Mouse (Mus musculus) cerebellum, adult 9-10 months (tissue): Measurements from ENCODE around the gene Il10rb.

Experiments
- DNase-seq: peaks from one replicate; pipeline ENCODE4 v3.0.0; 2022

Gene Il10rb

DNA sequence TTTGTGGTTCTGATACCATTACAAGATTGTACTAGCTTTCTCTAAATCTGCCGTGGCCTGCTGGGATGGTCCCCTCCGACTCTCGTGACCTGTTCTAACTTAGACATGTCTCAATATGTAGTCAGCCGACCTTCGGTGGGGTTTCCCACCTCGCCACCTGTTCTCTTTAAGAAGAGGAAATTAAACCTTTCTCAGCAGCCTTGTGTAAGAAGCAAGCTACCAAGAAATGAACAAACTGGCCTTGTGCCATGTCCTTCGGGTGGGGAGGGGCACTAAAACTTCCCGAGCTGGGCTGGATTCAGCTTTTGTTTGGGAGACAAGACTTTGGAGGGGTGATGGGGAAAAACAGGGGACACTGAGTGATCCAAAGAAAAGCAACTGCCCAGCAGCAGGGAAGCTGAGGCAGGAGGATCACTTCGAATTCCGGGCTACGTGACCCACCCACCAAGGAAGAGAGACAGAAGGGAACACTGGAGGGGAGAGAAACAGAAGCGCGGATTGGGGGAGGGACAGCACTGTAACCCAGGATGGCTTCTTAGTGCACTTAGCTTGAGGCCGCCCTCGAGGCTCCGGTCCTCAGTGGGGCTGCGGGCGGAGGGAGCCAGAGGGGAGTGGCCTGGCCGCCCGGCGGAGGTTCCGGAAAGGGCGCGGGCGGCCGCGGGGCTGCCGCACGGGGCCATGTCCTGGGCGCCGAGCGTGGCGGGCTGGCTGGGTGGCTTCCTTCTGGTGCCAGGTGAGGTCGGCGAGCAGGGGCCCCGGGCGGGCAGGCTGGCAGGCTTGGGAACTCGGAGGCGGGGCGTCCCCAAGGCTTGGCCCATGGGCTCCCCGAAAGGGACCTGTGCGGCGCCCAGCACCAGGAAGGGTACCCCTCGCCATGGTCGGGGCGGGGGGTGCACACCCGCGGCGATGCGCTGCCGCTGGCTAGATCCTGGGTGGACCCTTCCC, at the start of gene Il10rb:
Gene Il10rb, plus strand, starts transcription at position 525 of the 945 bp plus-strand sequence.
- DNase-seq, result peak; percentile 17

DNA sequence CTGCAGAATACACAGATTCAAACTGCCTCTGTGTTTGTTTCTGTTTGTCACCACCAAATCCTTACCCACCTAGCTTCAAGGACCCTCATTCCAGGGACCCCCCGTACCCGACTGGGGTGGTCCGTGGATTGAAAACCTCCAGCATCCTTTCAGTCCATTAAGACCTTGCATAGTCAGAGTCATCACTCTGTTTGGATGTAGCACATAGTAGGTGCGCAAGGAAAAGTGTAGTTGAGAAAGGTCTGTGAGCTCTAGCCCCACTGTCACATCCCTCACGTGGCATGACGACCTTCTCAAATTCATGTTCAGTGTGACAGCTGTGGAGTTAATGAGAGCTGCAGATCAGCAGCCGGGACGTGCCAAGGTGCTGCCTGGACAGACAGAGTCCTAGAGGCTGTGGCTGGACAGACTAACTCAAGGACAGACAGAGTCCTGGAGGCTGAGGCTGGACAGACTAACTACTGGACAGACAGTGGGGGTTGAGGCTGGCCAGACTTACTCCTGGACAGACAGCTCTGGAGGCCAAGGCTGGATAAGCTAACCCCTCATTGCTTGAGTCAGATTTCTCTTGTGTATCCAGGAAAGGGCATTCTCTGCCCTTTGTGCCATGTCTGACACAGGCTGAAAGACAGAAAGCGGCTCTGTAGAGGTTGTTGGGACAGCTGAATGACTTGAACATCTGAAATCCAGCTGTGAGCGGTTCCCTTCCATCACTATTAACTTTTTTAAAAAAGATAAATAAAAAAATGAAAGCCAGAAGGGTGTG, 49.0 kb upstream of the Il10rb start:
- DNase-seq, result no peak

DNA sequence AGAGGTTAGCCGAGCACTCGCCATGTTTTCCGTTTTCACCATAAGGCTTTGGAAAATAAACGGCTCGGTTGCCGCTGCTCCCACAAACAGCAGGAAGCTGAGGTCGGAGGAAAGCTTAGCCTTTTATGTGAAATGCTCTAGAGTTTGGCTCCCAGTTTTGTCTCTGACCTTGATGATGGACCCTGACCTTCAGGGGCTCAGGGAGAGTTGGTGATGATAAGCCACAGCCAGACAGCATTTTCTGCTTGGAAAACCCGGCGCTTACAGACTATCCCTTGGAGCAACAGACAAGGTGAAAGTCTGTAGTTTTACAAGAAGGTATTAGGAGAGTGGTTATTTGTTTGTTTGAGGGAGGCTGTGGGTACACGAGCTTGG, 48.5 kb upstream of the Il10rb start:
- DNase-seq, result no peak

DNA sequence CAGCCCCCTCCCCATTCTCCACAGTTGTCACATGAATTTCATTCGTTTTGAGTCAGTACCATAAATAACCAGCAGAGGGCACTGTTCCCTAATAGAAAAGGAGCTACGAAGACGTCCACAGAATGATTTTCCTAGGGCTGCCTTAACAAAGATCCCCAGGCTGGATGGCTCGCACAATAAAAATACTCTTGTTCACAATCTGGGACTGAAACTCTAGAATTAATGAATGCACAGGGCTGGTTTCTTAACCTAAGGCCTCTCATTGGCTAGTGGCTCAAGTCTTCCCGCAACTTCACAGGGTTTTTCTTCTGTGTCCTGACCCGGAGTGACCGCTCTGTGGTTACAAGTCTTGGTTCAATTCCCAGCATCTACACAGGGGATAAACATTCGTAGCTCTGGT, 47.4 kb upstream of the Il10rb start:
- peak; percentile 77 for DNase-seq

DNA sequence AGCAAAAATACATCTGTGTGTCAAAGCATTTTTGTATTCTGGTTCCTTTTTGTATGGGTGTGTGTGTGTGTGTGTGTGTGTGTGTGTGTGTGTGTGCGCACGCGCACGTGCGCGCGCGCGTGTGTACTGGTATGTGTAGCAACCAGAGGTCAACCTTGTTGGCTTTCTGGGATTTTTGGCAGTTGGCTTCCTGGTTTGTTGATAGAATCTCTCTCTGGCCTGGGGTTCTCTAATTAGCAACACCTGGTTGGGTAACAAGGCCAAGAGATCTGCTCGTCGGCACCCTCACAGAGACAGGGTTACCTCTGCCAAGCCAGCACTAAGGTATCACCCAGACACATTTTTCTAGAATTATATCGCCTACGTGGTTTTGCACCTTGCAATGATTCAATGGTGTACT, 46.4 kb upstream of the Il10rb start:
- no peak for DNase-seq

DNA sequence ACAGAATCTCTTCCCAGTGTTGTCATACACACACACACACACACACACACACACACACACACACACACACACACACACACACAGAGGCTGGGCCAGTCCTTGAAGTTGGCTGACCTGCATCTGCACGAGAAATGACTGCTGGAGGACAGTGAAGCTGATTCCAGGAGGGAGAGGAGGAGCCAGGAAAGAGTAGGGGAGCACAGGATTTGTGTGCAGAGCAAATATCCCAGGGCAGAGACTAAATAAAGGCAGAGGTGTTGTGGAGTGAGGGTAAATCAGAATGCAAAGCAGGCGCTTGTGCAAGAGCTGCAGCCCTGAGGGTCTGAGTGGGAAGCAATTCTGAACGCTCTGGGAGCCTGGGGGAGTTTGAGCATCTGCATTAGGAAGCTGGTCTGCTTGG, 45.8 kb upstream of the Il10rb start:
- DNase-seq, result no peak

DNA sequence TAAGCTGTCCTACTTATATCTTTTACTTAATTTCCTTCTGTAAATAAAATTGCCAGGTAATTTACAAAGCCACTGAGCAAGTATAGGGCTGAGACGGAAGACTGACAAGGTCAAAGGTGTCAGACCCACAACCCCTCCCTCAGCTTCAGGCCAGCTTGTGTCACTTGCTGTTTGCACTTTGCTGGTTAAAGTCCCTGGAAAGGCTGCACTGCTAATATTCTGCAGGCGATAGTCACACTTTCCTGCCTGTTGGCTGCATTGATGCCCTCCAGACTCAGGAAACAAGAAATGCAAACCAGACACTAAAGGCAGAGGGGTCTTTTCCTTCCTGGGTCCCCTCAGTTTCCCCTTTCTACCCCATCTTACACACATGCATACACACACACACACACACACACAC, 44.0 kb upstream of the Il10rb start:
- DNase-seq, result no peak

DNA sequence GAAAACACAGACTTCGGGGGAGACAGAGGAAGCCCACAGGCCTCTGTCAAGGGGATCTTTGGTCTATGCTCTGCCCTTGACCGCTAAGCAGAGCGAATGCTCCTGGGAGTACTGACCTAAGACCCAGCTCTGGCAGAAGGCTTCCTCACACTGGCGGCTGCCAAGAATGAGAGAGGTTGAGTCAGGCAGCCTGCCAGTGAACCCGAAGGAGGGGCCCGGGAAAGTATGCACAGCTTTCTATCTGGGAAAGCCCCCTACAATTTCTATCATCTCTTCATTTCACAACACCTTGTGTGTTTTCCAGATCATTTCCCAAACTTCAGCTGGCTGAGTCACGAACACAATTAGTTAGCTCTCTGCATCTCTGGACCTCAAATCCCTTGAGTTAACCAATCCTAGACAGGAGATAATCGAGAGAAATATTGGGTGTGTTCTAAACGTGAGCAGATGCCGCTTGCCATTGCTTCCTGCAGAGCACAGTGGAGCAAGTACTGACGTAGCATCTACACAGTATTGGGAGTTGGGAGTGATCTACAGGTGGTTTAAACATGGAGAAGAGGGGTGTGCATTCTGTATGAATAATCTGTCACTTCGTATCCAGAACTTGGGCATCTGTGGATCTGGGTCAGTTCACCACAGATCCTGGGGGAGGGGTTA, 43.2 kb upstream of the Il10rb start:
- DNase-seq, result no peak

DNA sequence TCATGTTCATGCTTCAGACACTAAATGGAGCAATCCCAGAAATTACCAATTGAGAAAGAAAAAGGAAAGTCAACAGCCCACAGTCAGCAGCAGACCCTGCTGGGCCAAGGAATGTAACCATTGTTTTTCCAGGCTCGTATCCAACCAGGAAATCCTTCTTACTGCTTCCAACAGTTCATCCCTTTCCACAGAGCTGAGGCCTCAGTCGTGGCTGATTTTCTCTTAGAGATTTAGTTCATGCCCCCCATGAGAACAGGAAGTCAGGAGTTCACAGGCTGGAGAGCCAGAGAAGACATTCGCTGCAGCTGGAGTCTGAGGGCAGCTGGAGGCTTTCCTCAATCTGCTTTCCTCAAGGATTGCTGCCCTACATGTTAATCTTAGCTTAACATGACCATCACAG, 42.5 kb upstream of the Il10rb start:
- no peak for DNase-seq

DNA sequence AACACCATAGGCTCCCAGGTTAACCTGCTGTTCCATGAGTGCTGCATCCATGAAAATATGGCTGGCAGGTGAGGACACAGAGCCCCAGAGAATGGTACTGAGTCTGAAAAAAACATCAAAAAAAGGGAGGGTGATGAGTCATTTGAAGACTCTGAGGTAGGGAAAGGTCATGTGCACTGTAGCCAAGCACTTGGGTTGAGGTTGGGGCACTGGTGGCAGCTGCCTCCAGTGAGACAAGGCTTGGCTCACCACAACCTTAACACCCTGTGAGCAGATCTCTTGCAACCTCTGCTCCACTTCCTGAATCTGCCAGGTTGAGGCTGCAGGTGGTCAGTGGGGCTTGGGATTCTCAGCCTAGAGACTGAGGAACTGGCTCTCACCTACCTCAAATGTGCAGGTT, 39.4 kb upstream of the Il10rb start:
- DNase-seq, result no peak

DNA sequence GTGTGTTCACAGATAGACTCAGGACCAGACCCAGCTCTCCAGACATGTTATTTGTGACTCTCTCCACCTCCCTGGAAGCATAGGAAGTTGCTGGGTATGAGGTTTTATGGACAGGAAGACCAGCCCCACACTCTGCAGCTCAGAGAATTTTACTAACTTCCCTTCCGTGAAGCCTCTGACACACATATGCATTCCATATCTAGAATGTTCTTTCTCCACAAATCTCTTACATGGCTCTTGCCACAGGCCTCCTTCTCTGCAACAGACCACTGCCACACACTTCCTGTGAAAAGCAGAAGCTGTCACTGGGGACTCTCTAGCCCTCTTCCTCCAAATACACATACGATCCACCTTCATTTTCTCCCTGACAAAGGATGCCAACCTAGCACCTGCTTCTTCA, 38.9 kb upstream of the Il10rb start:
- no peak for DNase-seq

DNA sequence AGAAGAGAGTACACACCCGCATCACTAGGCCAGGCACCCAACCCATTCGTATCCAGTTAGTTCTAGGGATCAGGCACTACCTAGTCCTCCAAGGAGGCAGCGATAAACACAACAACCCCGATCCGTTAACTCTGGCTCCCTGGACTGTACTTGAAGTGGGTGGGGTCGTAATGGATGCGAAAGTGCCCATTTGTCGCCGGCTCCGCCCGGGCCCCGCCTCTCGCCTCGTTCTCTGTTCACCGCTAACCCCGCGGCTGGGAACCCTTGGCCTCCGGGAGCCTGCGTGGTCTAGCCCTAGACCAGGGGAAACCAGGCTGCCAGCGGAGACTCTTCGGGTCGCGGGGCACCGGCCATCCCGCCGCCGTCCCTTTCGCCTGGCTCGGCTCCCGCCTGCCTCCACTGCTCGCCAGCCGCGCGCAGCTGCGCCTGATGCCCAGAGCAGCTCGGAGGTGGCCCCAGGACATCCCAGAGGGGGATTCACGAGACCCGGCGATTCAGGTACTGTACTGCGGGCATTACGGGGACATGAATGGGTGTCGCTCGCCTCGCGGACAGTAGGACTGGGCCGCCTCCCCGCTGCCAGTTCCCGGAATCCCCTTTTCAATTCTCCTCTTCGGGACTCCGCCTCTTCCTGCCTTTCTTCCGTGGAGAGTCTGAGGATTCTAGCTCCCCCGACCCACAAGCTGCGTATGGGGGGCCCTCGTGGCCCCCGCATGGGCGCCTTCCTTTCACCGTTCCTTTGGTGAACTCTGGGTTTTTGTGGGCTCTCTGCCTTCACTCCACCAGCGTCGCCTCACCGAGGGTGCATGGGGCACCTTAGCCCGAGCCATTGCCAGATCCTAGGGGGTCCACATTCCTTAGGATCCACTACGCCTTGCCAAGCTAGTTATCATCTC, 33.1 kb upstream of the Il10rb start, which contains the start of gene Ifnar2:
Gene Ifnar2, plus strand, starts transcription at position 207 of the 896 bp plus-strand sequence.
- peak; percentile 76 for DNase-seq

DNA sequence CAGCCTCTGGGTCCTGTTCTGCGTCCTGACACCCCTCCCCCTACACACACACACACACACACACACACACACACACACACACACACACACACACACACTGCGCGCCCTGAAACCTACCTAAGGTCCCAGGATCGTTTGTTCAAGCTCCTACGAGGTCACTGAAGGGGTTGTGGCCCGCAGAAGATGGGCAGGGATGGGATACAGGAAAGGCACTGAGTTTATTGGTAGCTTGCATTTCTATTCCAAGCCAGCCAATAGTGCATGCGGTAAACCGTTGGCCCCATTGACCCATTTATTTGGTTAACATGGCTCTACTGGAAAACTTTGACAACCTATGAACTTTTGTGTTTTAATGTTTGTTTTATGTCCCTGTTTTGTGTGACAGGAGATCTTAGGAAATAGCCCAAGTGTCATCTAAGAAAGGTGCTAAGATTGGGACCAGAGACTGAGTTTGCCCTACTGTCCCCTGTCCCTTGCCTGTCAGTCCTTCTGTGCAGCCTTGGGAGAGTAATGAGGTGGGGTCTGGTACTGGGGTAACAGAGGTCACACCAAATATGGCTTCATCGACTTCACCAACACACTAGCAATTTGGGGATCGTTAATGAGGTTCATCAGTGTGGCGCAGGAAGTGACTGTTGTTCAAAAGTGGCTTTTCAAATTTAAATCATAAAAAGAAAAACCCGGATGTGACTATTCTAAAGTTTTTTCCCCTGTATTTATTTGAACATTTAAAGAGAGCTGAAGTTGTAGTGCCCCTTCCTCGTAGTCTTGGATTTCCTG, 32.3 kb upstream of the Il10rb start:
- no peak for DNase-seq

DNA sequence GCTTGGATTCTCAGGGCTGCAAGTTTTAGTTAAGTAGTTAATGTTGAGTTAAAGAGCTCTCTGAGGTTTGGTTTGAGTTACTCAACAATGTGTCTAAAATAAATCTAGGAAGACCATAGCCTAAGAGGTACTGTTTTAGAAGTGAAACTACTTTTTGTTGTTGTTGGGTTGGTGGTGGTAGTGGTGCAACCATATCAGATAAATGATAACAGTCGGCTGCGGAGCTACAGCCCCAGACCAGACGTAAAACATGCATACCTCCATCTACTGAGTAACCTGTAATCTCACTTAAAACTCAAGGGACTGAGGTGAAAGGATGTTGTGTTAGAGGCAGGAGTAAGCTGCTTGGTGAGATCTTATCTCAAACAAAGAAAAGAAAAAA, 31.7 kb upstream of the Il10rb start:
- no peak for DNase-seq

DNA sequence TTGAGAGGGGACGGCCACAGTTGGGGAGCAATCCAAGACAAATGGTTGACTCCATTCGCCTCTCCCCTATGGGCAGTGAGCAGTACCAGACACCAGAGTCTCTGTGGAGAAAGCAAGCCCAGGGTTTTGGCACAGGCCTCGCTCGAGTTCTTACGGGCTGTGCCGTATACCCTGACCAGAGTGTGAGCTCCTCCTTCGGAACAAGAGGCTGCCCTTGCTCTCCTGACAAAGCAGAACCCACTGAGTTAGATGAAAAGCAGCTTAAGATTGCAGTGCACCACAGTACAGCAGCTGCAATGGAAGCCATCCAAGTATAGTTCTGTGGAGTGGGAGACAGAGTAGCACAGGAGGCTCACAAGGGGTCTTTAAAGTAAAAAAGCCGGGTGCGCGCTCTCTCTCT, 29.3 kb upstream of the Il10rb start:
- DNase-seq, result no peak

DNA sequence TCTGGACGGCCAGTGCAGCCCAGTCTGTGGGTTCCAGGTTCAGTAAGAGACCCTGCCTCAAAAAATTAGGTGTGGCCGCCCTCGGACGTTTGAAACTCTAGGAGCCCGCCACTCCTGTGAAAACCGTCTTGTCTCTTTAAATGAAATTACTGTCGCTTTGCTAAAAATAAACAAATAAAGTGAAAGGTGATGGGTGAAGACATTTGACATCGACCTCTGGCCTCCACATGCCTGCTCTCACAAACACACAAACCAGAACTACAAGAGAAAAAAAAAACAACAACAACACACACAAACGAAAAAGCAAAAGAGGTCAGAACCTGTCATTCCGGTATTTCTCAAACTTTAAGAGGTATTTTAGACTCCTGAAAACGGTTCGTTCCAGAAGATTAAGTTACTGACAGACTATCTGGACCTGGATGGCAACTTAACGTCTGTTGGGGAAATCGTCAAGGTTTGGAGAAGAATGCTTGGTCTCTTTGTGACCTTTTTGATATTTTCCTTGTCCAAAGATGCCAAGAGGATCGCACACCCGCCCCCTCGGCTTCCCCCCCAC, 27.5 kb upstream of the Il10rb start:
- no peak for DNase-seq

DNA sequence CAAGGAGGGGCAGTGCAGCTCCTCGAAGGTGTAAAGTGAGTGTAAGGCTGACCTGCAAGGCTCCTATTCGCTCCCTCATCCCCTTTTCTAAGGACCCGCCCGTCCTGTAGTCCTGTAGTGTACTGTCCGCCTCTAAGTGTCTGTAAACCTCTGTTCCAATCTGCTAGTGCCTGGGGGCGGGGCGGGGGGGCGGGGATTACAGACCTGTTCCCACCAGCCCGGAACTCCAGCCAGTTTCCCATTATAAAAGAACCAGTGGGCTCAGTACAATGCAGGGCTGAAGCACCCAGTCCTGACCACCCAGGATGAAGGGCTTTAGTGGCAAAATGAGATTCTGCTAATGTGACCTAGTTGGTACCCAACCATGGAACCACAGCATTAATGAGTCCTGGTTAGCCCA, 27.0 kb upstream of the Il10rb start:
- no peak for DNase-seq

DNA sequence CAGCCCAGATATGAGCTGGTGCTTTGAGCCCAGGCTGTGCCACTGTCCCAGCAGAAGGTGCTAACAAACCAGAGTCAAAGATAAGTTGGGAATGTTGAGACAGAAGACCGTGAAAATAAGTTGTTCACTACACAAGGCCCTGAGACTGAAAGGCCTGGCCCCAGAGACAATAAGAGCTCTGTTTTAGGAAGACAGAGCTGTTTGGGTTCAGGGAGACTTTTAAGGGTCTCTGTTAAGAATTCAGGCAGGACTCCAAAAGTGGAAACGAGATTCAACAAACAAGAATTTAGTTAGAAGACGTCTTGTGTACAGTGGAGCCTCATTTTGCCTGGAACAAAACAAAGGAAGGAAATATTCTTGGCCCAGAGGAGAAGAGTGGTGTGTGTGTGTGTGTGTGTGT, 26.6 kb upstream of the Il10rb start:
- no peak for DNase-seq

DNA sequence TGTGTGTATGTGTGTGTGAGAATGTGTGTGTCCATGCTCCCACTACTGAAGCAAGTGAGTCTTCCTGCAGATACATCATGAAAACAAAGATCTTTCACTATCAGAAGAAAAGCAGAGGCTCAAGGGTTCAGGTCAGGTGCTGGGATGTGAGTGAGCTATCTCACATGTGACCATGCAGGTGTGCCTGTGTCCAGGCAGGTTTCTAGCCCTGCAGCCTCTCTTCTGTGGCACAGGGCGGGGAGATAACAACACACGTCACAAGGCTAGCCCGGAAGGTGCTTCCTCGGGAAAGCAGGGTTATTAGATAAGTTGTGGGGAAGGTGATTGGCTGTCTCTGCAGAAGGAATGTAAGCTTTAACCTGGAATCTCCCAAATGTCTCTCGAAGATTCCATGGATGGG, 25.8 kb upstream of the Il10rb start:
- no peak for DNase-seq

DNA sequence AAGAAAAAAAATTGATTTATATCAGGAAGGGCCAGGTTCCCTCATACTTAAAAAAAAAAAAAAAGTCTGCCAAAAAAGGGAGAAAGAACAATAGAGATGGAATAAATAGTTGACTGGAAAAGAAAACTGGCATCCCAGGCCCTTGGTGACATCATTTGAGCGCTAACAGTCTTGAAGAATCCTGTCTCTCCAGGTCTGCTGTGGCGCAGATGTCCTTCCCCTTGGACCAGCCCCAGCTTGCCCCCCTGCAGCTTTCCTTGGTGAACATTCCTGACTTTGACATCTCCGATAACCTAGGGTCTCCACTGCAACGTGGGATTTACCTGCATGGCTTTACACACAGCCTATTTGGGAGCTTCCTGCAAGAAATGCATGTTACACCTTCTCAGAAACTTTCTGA, 24.4 kb upstream of the Il10rb start:
- DNase-seq, result no peak

DNA sequence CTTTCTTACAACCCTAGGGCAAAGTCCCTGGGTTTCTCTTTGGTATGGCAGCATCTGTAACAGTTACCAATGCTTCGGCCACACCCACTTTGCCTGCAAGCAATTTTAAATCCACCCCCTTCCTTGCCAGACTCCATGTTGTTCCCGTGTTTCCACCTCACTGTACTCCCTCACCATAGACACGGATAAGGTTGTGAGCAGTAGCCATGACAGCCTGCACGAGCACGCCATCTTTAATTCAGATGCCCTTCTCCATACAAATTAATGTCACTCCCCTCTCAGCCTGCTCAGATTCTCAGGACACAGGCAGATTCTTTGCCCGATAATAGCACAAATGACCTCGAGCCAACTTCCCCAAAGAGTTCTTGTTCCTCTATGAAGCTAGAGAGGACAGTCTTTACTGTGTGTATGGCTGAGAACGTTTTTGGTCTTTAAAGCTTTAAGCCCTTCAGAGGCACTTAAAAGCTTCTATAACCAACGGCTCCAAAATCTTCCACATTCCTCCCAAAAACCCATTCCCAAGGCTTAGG, 23.6 kb upstream of the Il10rb start:
- no peak for DNase-seq
